Mouse (Mus musculus) adrenal gland, postnatal 4 days (tissue): ENCODE data around the gene Acat2. TPM values are rescaled to one million over a fixed set of nuclear protein-coding genes. Genes with fewer than 3 reads are reported as not detected.
"Not testable (repeated sequence)": the region's sequence is repeated elsewhere in the genome, so short reads cannot be mapped to it uniquely, and the experiment has no call there.

ENCODE experiments used
- DNase-seq, 2 experiments: peaks; one replicate each; pipeline ENCODE4 v3.0.0; 2021 to 2022; ENCODE audit warnings: low spot score in 2 of 2, mixed read lengths in 2 of 2
- long read RNA-seq, 2 experiments: library from polyadenylated mRNA; stranded (forward); transcript quantifications; one replicate each; pipeline ENCODE4 v2.0.0; 2021
- total RNA-seq, 2 experiments: library from RNA; stranded (reverse); gene quantifications; 2 replicates each; pipeline ENCODE4 v1.2.3; 2021

Acat2 gene
- total RNA-seq: 10 to 100 TPM; 56.5 to 57.6 TPM
- long read RNA-seq, experiment 1, transcript Acat2-201 (9 exons, 2,250 nt): major isoform, 50 of 66 reads
- long read RNA-seq, experiment 1, partial matches to known transcripts: 3 of 66 reads
- long read RNA-seq, experiment 1, other reads (novel, unspliced or antisense): 9 of 66 reads
- long read RNA-seq, experiment 2, transcript Acat2-201 (9 exons, 2,250 nt): major isoform, 91 of 120 reads
- long read RNA-seq, experiment 2, transcript Acat2-203 (8 exons, 1,800 nt): minor isoform, 13 of 120 reads
- long read RNA-seq, experiment 2, partial matches to known transcripts: 3 of 120 reads
- long read RNA-seq, experiment 2, other reads (novel, unspliced or antisense): 13 of 120 reads

DNA sequence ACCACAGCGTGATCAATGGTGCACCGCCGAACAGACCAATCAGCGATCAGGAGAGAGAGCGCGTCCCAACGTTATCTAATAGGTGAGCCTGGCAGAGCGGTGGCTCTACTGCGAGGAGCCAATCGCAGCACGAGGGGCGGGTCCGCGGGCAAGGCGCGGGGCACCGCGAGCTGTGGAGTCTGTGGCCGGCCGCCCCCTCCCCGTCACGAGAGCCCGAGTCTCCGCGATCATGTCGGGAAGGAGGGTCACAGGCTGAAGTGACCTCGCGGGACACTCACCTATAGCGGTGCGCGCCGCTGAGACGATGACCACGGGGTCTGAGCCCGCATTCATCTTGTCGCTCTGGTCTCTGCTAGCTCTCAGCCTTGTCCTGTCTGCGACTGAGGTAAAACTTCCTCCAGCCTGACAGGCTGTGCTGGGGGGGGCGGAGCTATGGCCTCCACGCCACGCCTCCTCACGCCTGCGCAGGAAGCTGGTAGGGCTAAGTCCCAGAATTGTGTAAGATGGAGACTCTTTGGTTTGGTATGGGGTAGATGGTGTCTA is at the start of gene Acat2:
Gene Acat2 (minus strand): TSS at position 417 of the 543 bp plus-strand sequence.
- DNase-seq: peak; percentile 85 to 86

- DNase-seq: no peak
Observed at GRCm38 (mm10) chr17:13009887-13010286, 49.3 kb upstream of the Acat2 start.

DNA sequence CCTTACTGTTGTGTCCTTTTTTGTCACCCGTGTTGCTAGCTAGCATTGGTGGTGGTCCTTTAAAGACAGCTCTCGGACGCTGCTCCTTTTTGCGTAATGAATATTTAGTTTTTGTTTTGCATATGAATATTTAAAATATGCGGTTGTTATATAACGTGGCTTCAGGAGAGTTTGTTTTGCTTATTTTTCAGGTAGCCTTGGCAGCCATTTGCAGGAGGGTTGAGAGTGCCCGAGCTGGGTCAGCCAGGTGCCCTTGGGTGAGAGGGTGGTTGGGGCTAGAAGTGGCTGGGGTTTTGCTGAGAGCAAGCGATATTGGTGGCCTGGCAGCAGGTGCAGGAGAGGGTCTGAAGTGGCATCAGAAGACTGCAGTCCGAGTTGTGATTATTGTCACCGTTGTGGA is 48.0 kb upstream of the Acat2 start:
- no peak for DNase-seq

DNA sequence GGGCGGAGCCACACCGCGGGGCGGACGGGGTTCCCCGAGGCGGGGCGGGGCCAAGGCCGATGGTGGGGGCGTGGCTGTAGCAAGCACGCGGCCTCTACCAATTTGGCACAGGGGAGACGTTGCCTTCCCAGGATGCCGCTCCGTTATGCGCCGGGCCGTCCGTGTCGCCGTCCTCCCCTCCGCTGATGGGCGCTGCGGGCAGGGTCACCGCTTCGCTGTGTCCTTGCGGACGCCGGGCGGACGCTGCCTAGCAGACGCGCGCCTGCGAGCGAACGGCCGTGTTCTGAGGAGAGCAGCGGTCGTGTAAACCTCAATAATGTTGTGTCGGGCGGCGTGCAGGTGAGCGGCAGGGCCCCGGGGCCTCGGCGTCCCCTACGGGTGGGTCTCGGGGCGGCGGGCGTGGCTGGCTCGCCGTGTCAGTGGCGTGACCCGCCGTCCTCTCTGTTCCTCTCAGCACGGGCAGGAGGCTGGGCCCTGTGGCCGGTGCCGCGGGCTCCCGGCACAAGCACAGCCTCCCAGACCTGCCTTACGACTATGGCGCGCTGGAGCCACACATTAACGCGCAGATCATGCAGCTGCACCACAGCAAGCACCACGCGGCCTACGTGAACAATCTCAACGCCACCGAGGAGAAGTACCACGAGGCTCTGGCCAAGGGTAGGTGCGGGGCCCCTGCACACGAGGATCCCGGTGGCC is 47.3 kb upstream of the Acat2 start:
- peak; percentile 99 for DNase-seq

DNA sequence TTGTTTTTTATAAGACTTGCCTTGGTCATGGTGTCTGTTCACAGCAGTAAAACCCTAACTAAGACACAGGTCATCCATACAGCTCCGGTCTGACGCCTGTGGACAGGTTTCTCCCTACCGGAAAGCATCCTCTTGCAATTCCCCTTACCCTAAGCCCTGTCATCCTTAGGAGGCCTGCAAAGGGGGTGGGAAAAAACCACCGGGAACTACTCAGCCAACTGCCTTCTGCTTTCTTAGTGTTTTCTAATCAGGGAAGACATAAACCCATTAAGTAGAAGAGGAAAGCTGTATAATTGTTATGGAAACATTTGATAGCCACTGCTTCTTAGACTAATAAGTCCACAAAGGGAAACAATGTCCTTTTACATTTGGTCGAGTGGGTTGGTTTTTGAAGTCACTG is 46.4 kb upstream of the Acat2 start:
- DNase-seq: no peak

DNA sequence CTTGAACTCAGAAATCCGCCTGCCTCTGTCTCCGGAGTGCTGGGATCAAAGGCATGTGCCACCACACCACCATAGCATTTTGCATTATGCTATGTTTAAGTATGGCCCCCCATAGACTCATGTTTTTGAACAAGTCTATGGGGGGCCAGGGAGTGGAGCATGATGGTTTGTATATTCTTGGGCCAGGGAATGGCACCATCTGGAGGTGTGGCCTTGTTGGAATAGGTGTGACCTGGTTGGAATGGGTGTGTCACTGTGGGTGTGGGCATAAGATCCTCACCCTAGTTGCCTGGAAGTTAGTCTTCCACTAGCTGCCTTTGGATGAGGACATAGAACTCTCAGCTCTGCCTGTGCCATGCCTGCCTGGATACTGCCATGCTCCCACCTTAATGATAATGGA is 46.0 kb upstream of the Acat2 start, which contains the start of gene Sod2:
Gene Sod2 (plus strand): TSS at position 301 of the 400 bp plus-strand sequence.
- DNase-seq: not testable (repeated sequence)

GRCm38 (mm10) chr17:13004436-13004835 is 43.9 kb upstream of the Acat2 start:
- not testable (repeated sequence) for DNase-seq

GRCm38 (mm10) chr17:13002243-13002642 is 41.7 kb upstream of the Acat2 start:
- DNase-seq: not testable (repeated sequence)

DNA sequence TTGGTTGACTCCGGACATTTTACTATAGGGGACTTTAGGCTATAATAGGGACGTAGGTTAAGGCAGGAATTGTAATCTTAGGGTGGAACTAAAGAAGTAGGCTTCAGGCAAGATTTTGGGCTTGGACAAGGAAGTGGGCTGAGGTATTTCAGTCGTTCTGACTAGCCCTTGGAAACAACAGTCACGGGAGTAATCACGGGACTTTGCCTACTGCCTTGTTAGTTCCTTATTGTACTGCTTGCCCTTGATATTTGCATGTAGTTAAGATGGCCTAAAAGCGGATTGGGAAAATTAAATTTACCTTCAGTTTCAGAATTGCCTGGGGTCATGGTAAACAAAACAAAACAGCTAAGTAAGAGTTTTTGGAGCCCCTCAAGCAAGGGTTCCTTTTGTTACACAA is 38.5 kb upstream of the Acat2 start:
- no peak for DNase-seq

DNA sequence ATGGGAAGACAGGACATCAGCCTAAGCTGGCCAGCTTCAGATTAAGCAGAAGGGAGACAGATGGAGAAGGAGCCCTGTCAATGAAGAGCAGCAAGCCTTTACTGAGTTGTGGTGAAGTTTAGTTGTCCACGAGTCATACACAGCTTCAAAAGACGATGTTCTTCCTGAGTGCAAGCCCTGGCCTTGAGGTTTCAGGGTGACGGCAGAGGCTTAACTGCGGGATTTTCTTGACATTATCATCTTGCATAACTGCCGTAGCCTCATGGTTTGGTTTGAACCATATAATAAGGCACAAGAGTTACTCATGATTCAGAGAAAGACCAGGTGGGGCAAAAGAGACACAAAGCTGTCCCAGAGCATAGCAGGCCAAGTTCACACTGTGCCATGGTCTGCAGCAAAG is 37.3 kb upstream of the Acat2 start:
- DNase-seq: no peak

DNA sequence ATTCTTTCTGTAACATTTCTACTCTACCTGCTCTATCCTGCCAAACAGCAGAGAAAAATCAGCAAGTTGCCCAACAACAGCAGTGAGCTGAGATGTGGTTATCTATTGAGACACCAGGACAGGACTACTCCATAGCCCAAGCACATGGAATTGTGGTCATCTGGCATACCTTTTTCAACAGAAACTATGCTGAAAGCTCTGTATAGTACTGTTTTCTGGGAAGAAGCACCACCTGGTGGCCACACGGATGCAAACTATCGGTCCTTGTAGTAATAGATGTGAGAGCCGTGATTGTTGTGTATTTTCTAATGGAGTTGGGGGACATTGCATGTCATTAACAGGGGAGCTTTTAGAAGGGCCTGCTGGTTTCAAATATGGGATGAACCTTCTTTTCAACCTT is 35.8 kb upstream of the Acat2 start:
- no peak for DNase-seq

DNA sequence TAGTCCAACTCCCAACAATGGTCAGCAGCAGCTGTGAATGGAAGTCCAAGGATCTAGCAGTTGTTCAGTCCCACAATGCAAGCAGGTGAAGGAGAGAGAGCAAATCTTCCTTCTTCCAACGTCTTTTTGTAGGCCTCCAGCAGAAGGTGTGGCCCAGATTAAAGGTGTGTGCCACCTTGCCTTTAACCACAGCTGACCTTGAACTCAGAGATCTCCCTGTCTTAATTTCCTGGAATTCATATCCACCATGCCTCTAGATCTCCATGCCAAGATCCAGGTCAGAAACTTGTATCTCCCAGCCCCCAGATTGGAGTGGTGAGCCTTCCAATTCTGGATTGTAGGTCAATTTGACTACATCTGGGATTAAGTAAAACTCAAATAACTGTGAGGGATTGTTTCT is 33.5 kb upstream of the Acat2 start, which contains the start of gene Wtap:
Gene Wtap (minus strand): TSS at position 101 of the 400 bp plus-strand sequence.
- DNase-seq: no peak

DNA sequence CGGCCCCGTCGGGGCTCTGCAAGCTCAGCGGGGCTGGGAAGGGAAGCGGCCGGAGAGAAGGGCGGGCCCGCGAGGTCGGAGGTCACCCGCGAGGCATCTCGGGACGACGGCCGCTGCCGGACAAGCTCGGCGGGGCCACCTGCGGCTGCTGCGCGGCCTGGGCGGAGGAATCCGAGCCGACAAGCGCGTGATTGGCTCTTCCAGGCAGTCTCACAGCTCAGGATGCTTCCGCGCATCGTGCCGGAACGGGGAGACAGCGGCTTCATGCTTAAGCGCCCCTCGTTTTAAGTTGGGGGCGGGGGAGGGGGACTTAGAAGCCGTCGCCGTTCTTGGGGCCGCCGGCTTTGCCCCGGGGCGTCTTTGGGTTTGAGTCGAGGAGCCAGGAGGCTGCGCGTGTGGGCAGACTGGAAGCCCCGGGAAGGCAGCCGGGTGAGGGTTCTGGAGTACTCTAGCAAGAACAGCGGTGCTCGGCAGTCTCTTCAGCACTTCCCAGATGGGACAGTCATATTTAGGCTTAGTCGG is 32.0 kb upstream of the Acat2 start:
- DNase-seq: peak; percentile 88 to 90

- DNase-seq: peak; percentile 79 to 81
Observed at GRCm38 (mm10) chr17:12991635-12992358, 31.2 kb upstream of the Acat2 start.

- DNase-seq: no peak
Observed at GRCm38 (mm10) chr17:12991194-12991634, 30.7 kb upstream of the Acat2 start.

- no peak for DNase-seq
Observed at GRCm38 (mm10) chr17:12990567-12991145, 30.1 kb upstream of the Acat2 start.

DNA sequence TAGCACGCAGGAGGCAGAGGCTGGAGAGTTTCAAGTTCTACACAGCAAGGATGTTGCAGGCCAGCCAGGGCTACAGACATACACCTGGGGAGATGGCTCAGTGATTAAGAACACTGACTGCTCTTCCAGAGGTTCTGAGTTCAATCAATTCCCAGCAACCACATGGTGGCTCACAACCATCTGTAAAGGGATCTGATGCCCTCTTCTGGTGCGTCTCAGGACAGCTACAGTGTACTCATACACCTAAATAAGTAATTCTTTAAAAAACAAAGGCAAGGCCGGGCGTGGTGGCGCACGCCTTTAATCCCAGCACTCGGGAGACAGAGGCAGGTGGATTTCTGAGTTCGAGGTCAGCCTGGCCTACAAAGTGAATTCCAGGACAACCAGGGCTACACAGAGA is 27.5 kb upstream of the Acat2 start:
- DNase-seq: not testable (repeated sequence)

GRCm38 (mm10) chr17:12983988-12984387 is 23.4 kb upstream of the Acat2 start:
- DNase-seq: no peak

- no peak for DNase-seq
Observed at GRCm38 (mm10) chr17:12978546-12978945, 18.0 kb upstream of the Acat2 start.

DNA sequence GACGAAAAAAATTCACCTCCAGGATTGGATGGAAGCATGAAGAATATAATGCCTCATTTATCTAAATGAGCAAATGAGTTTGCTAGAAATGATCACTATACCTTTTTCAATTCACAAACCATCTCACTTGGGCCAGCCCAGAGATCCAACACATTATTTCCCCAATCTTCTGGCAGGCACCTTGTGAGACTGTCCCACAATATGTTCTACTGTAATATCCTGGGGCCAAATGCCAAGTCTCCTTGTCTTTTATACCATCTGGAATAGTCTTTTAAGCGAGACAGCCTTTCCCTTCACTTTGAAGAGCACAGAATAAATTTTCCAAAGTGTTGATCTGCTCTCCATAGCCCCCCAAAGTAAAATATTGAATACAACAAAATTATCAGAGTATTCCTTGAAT is 13.3 kb upstream of the Acat2 start:
- DNase-seq: no peak

DNA sequence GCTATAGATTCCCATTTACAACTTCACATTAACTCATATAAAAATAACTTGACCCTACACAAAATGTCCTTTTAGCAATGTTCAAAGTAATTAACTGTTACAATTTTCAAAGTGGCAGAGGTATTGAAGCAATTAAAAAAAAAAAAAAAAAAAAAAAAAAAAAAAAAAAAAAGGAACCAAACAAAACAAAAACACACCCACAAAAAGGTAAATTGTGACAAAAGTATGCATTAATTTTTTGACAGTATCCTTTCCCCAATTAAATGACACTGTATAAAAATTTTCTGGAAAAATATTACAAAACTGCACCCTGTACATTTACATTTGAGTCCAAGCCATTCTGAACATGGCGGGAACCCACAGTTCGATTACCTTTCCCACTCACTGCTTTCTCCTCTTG is 6.6 kb upstream of the Acat2 start:
- DNase-seq: no peak
